Mouse (Mus musculus) ES-Bruce4 (cell line): ENCODE measurements around the gene Pld2.

ENCODE experiments used
- CTCF ChIP-seq: IDR thresholded peaks from one replicate; pipeline ENCODE4 v1.8.1; 2011; ENCODE audit warnings: low read depth, low read length
- POLR2A ChIP-seq: IDR thresholded peaks from one replicate; pipeline ENCODE4 v1.8.1; 2011; ENCODE audit warnings: low read length; ENCODE audit not compliant: insufficient read depth

GRCm38 (mm10) chr11:70502018-70502417 lies 37.8 kb upstream of the Pld2 start:
- TF ChIP-seq POLR2A (no peak), CTCF (no peak)
